Mouse (Mus musculus) ES-E14 (cell line): ENCODE data around the gene Lrrn2. TPM values are rescaled to one million over a fixed set of nuclear protein-coding genes. Genes with fewer than 3 reads are reported as not detected.

ENCODE experiments used
- DNase-seq: peaks from one replicate; pipeline ENCODE4 v3.0.0-alpha.2; 2013; ENCODE audit warnings: low read depth, low spot score
- H3K27ac ChIP-seq: 2 replicates; pipeline ENCODE4 v1.5.1; 2012; ENCODE audit warnings: low read depth, mild to moderate bottlenecking, low read length, moderate library complexity, mixed read lengths; ENCODE audit not compliant: poor library complexity, insufficient read depth, severe bottlenecking
- H3K36me3 ChIP-seq: 2 replicates; pipeline ENCODE4 v1.6.1; 2012; ENCODE audit warnings: mild to moderate bottlenecking, low read length, moderate library complexity, mixed read lengths; ENCODE audit not compliant: control insufficient read depth, poor library complexity, insufficient read depth, severe bottlenecking
- H3K4me1 ChIP-seq, 2 experiments: fragments of 150-350 bp in 1 of 2; sonication (generic) in 1 of 2; 2 replicates each; pipeline ENCODE4 v1.6.1; 2012; ENCODE audit warnings: low read length in 2 of 2, mild to moderate bottlenecking in 1 of 2, mixed read lengths in 1 of 2; ENCODE audit not compliant: control insufficient read depth in 2 of 2, insufficient read depth in 2 of 2, poor library complexity in 1 of 2
- H3K4me3 ChIP-seq, 2 experiments: fragments of 150-350 bp in 1 of 2; sonication (generic) in 1 of 2; 2 replicates each; pipeline ENCODE4 v1.5.1; 2012; ENCODE audit warnings: low read length in 2 of 2, low read depth in 1 of 2, mild to moderate bottlenecking in 1 of 2, mixed read lengths in 1 of 2; ENCODE audit not compliant: insufficient read depth in 1 of 2, poor library complexity in 1 of 2, severe bottlenecking in 1 of 2
- H3K9ac ChIP-seq: 2 replicates; pipeline ENCODE4 v1.6.1; 2012; ENCODE audit warnings: low read depth, mild to moderate bottlenecking, low read length, mixed read lengths; ENCODE audit not compliant: poor library complexity, insufficient read depth, severe bottlenecking
- H3K9me3 ChIP-seq: fragments of 150-350 bp; sonication (generic); 2 replicates; pipeline ENCODE4 v1.6.1; 2012; ENCODE audit warnings: low read depth, mild to moderate bottlenecking, low read length; ENCODE audit not compliant: control insufficient read depth, insufficient read depth
- CHD2 ChIP-seq: IDR thresholded peaks from 2 replicates; pipeline ENCODE4 v1.6.1; 2014; ENCODE audit warnings: mild to moderate bottlenecking, low read depth, low read length, inconsistent platforms
- HCFC1 ChIP-seq: IDR thresholded peaks from 2 replicates; pipeline ENCODE4 v1.6.1; 2012; ENCODE audit warnings: low read length, inconsistent platforms, borderline replicate concordance; ENCODE audit not compliant: insufficient read depth
- MAFK ChIP-seq: IDR thresholded peaks from 2 replicates; pipeline ENCODE4 v1.6.1; 2014; ENCODE audit warnings: mild to moderate bottlenecking, low read depth, low read length, inconsistent platforms; ENCODE audit not compliant: insufficient read depth
- ZC3H11A ChIP-seq: IDR thresholded peaks from 2 replicates; pipeline ENCODE4 v1.6.1; 2012; ENCODE audit warnings: low read depth, mild to moderate bottlenecking, inconsistent platforms, low read length, borderline replicate concordance
- ZNF384 ChIP-seq: IDR thresholded peaks from 2 replicates; pipeline ENCODE4 v1.6.1; 2012; ENCODE audit warnings: low read depth, low read length, inconsistent platforms
- in situ Hi-C, 2 experiments: fragments of 600-800 bp; cut with MboI; formaldehyde crosslinking; loops; one replicate each; pipeline ENCODE4 v1.15.1; 2025; ENCODE audit warnings: low sequenced_read_pairs in 2 of 2, inconsistent platforms in 1 of 2; ENCODE audit not compliant: unreplicated experiment in 2 of 2
- total RNA-seq: library from RNA; depleted of rRNA; stranded (reverse); fragments of 300-350 nt; gene quantifications from 2 replicates; pipeline ENCODE4 v1.2.3, GENCODE M21; 2012

Lrrn2 gene
- total RNA-seq, 1 experiment = 3.0 TPM

GRCm38 (mm10) chr1:132886626-132887025 is 6.6 kb downstream of the Lrrn2 start:
- Histone ChIP-seq H3K4me3 (no peak overlapping the region), H3K9ac (no peak overlapping the region), H3K36me3 (peaks cover 2% of the 10 kb centered on the region; the same call in 1 of the 2 replicates), H3K27ac (no peak overlapping the region), H3K4me1 (peaks cover 4 to 34% of the 10 kb centered on the region in 2 experiments), H3K9me3 (no peaks in the 10 kb centered on the region)
- no peak for DNase-seq
- TF ChIP-seq MAFK (no peak), ZC3H11A (no peak), HCFC1 (no peak), ZNF384 (no peak), CHD2 (no peak)
- in situ Hi-C loops = no loop called here

- no peak for DNase-seq
- Histone ChIP-seq H3K9ac (no peak overlapping the region), H3K27ac (no peak overlapping the region; the same call in 1 of the 2 replicates), H3K4me3 (no peak overlapping the region), H3K4me1 (peaks cover 4 to 39% of the 10 kb centered on the region in 2 experiments), H3K9me3 (no peaks in the 10 kb centered on the region), H3K36me3 (peaks cover 5% of the 10 kb centered on the region; the same call in 1 of the 2 replicates)
- in situ Hi-C loops = no loop called here
- TF ChIP-seq ZNF384 (no peak), CHD2 (no peak), MAFK (no peak), HCFC1 (no peak), ZC3H11A (no peak)
Measured at GRCm38 (mm10) chr1:132888811-132889210, 8.7 kb downstream of the Lrrn2 start.

- Histone ChIP-seq H3K36me3 (peaks cover 5% of the 10 kb centered on the region; the same call in 1 of the 2 replicates), H3K4me3 (no peak overlapping the region), H3K27ac (no peak overlapping the region), H3K9ac (no peak overlapping the region), H3K9me3 (no peaks in the 10 kb centered on the region), H3K4me1 (peaks cover 6 to 37% of the 10 kb centered on the region in 2 experiments)
- TF ChIP-seq HCFC1 (no peak), CHD2 (no peak), ZC3H11A (no peak), MAFK (no peak), ZNF384 (no peak)
- DNase-seq = no peak
- in situ Hi-C loops = no loop called here
Measured at GRCm38 (mm10) chr1:132890161-132890794, 10.2 kb downstream of the Lrrn2 start.

- Histone ChIP-seq H3K4me1 (peaks cover 2 to 27% of the 10 kb centered on the region in 2 experiments; a peak in 2 of 4 replicates), H3K27ac (no peak overlapping the region), H3K9me3 (no peaks in the 10 kb centered on the region), H3K9ac (no peak overlapping the region), H3K4me3 (no peak overlapping the region), H3K36me3 (peaks cover 5% of the 10 kb centered on the region; the same call in 1 of the 2 replicates)
- no peak for DNase-seq
- TF ChIP-seq HCFC1 (no peak), CHD2 (no peak), ZC3H11A (no peak), MAFK (no peak), ZNF384 (no peak)
- in situ Hi-C loops = no loop called here
Measured at GRCm38 (mm10) chr1:132892065-132892464, 12.0 kb downstream of the Lrrn2 start.
